Mouse (Mus musculus) inflammation-experienced regulatory T-cells, adult 16 weeks (primary cell): ENCODE measurements around the gene Wdr34. TPM values are rescaled to one million over a fixed set of nuclear protein-coding genes. Genes with fewer than 3 reads are reported as not detected.

Experiments
- polyA plus RNA-seq: library from polyadenylated mRNA; unstranded; fragments of 100-300 nt; shearing (Covaris generic); gene quantifications from one replicate; pipeline ENCODE4 v1.2.1, GENCODE M21; 2017

Wdr34 gene
- polyA plus RNA-seq = 1.7 TPM

DNA sequence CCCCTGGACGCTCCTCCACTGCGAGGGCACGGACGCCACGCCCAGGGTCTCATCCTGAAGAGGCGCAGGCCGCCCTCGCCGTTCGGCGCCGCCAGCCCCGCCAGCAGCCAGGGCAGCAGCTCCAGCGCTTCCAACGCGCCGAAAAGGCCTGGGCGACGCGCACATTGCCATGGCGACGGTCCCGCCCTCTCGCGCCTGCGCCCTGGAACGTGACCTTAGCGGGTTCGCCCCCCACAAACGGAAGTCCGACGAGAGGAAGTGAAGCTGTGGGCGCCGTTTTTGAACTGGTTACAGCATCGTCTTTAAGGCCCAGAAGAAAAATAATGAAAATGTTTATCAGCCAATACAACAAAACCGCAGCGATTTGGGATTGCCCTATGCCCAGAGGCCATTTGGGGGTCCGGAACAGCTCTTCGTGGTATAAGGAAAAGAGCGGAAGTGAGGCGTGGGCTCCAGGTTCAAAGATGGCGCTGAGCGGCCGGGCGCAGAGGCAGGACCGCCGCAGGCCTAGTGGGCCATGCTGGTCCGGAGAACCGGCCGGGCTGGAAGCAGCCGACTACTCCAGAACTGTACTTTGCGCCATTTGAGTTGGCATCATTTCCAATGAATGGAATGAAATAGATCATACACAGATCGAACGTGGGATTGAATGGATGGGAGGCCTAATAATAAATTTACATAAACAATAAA lies at the start of gene Wdr34:
Wdr34 (minus strand) TSS at position 183 of the 690 bp plus-strand sequence.

GRCm38 (mm10) chr2:30093471-30094207 lies 45.0 kb upstream of the Wdr34 start, which contains the start of gene Zdhhc12:
TSS of gene Zdhhc12 (minus strand) at chr2:30093648.

GRCm38 (mm10) chr2:30077502-30078348 lies 29.0 kb upstream of the Wdr34 start, which contains the start of gene Pkn3:
TSS of gene Pkn3 (plus strand) at chr2:30077684.

DNA sequence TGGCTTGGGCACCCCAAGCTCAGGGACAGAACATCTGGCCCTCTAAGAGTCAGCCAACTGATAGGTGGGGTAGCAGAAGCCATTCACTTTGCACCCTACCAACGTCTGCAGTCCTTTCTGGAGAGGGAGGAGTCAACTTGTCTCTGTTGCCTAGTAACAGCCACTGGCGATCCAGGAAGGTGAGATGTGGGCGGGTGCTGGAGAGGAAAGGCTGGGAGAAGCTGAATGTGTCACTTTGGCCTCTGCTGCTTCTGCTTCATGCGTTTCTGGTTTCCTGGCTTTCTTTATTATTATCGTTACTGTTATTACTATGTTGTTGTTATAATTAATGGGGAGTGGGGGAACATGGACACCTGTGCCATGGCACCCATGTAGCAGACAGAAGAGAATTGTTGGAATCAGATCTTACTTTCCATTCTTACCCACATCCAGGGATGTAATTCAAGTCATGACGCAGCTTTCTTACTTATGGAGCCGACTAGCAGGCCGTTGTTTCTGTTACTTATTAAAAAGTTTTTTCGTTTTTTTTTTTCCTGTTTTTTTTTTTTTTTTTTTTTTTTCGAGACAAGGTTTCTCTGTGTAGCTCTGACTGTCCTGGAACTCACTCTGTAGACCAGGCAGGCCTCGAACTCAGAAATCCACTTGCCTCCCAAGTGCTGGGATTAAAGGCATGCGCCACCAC lies 8.7 kb upstream of the Wdr34 start, which contains the start of gene Set:
Set (plus strand) TSS at position 156 of the 682 bp plus-strand sequence.

Other genes starting within 250 kb of the Wdr34 start
- gene Slc27a4, start 246.2 kb downstream of the Wdr34 start, polyA plus RNA-seq = 3.7 TPM
- 19.7 TPM for gene Urm1, start 228.8 kb downstream of the Wdr34 start, polyA plus RNA-seq
- gene Cercam, start 179.7 kb downstream of the Wdr34 start, polyA plus RNA-seq = 0.41 TPM
- gene Odf2, start 159.7 kb downstream of the Wdr34 start, polyA plus RNA-seq = 85.8 TPM
- gene Gle1, start 113.5 kb downstream of the Wdr34 start, polyA plus RNA-seq = 84.5 TPM
- 124 TPM for gene Sptan1, start 83.3 kb downstream of the Wdr34 start, polyA plus RNA-seq
- gene Set, start 8.5 kb upstream of the Wdr34 start, polyA plus RNA-seq = 141 TPM
- gene Pkn3, start 28.8 kb upstream of the Wdr34 start, polyA plus RNA-seq = 2.5 TPM
- gene Zdhhc12, start 44.8 kb upstream of the Wdr34 start, polyA plus RNA-seq = 32.3 TPM
- 37.3 TPM for gene Zer1, start 75.7 kb upstream of the Wdr34 start, polyA plus RNA-seq
- gene Tbc1d13, start 84.9 kb upstream of the Wdr34 start, polyA plus RNA-seq = 8.8 TPM
- gene Endog, start 122.6 kb upstream of the Wdr34 start, polyA plus RNA-seq = 2.6 TPM
- gene Spout1, start 129.6 kb upstream of the Wdr34 start, polyA plus RNA-seq = 47.6 TPM
- 11.9 TPM for gene Kyat1, start 157.0 kb upstream of the Wdr34 start, polyA plus RNA-seq
- gene Lrrc8a, start 188.8 kb upstream of the Wdr34 start, polyA plus RNA-seq = 6.4 TPM
- gene Gm28035, start 191.7 kb upstream of the Wdr34 start, polyA plus RNA-seq = 1.6 TPM
- gene Phyhd1, start 217.3 kb upstream of the Wdr34 start, polyA plus RNA-seq = 4.7 TPM
- gene Gm28038, start 232.2 kb upstream of the Wdr34 start, polyA plus RNA-seq = not detected
- 19.2 TPM for gene Dolk, start 237.5 kb upstream of the Wdr34 start, polyA plus RNA-seq
- 25.2 TPM for gene Nup188, start 237.5 kb upstream of the Wdr34 start, polyA plus RNA-seq